Mouse (Mus musculus): ENCODE results near the gene Gm6370. TPM values are rescaled to one million over a fixed set of nuclear protein-coding genes. Genes with fewer than 3 reads are reported as not detected.
"Not testable (repeated sequence)": the region's sequence is repeated elsewhere in the genome, so short reads cannot be mapped to it uniquely, and the experiment has no call there.

The Gm6370 gene
- polyA plus RNA-seq, 1 experiment = not detected

DNA sequence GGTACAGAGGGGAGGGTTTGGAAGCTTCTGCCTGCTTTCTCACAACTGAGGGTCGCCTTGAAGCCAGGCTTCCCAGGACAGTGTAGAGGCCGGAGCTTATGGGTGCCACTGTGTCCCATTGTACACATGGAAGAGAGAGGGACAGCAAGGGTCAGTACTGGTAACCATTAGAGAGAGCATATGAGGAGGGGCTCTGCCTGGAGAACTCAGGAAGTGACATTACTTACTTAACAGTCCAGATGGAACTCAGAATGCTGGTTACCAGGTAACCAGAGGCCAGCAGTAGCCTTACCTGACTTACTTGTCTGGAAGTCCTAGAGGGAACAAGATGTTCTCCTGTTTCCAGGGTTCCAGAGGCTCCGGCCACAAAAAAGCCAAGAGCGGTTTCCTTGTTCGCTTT, 22.7 kb downstream of the Gm6370 start, which contains the start of gene Gm3402:
Gene Gm3402, plus strand, starts transcription at position 301 of the 400 bp plus-strand sequence.
- H3K9ac ChIP-seq (ENCODE audit: low read depth, poor library complexity, severe bottlenecking); H3K27ac ChIP-seq (ENCODE audit: insufficient read depth, low read length); H3K4me1 ChIP-seq (ENCODE audit: control insufficient read depth, insufficient read depth, low read length); H3K9me3 ChIP-seq (replicated peaks; ENCODE audit: control insufficient read depth, insufficient read depth, low read length, poor library complexity, severe bottlenecking); H3K27me3 ChIP-seq (ENCODE audit: control insufficient read depth, insufficient read depth, low read length, poor library complexity, severe bottlenecking); H3K36me3 ChIP-seq (ENCODE audit: control insufficient read depth, insufficient read depth, low read length, poor library complexity, severe bottlenecking); H3K4me3 ChIP-seq (ENCODE audit: low read depth, low read length): not testable (repeated sequence)

DNA sequence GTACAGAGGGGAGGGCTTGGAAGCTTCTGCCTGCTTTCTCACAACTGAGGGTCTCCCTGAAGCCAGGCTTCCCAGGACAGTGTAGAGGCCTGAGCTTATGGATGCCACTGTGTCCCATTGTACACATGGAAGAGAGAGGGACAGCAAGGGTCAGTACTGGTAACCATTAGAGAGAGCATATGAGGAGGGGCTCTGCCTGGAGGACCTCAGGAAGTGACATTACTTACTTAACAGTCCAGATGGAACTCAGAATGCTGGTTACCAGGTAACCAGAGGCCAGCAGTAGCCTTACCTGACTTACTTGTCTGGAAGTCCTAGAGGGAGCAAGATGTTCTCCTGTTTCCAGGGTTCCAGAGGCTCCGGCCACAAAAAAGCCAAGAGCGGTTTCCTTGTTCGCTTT, 34.3 kb downstream of the Gm6370 start, which contains the start of gene Gm3404:
Gene Gm3404, plus strand, starts transcription at position 301 of the 400 bp plus-strand sequence.
- not testable (repeated sequence) for H3K4me3 ChIP-seq (ENCODE audit: low read depth, low read length); H3K27me3 ChIP-seq (ENCODE audit: control insufficient read depth, insufficient read depth, low read length, poor library complexity, severe bottlenecking); H3K27ac ChIP-seq (ENCODE audit: insufficient read depth, low read length); H3K4me1 ChIP-seq (ENCODE audit: control insufficient read depth, insufficient read depth, low read length); H3K9me3 ChIP-seq (replicated peaks; ENCODE audit: control insufficient read depth, insufficient read depth, low read length, poor library complexity, severe bottlenecking); H3K9ac ChIP-seq (ENCODE audit: low read depth, poor library complexity, severe bottlenecking); H3K36me3 ChIP-seq (ENCODE audit: control insufficient read depth, insufficient read depth, low read length, poor library complexity, severe bottlenecking)

DNA sequence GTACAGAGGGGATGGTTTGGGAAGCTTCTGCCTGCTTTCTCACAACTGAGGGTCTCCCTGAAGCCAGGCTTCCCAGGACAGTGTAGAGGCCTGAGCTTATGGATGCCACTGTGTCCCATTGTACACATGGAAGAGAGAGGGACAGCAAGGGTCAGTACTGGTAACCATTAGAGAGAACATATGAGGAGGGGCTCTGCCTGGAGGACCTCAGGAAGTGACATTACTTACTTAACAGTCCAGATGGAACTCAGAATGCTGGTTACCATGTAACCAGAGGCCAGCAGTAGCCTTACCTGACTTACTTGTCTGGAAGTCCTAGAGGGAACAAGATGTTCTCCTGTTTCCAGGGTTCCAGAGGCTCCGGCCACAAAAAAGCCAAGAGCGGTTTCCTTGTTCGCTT, 46.2 kb downstream of the Gm6370 start, which contains the start of gene Gm3409:
Gene Gm3409, plus strand, starts transcription at position 301 of the 400 bp plus-strand sequence.
- not testable (repeated sequence) for H3K27me3 ChIP-seq (ENCODE audit: control insufficient read depth, insufficient read depth, low read length, poor library complexity, severe bottlenecking); H3K4me1 ChIP-seq (ENCODE audit: control insufficient read depth, insufficient read depth, low read length)

More for the DNA sequence above, 46.2 kb downstream of the Gm6370 start, which contains the start of gene Gm3409:
- H3K9ac ChIP-seq (ENCODE audit: low read depth, poor library complexity, severe bottlenecking); H3K27ac ChIP-seq (ENCODE audit: insufficient read depth, low read length); H3K36me3 ChIP-seq (ENCODE audit: control insufficient read depth, insufficient read depth, low read length, poor library complexity, severe bottlenecking); H3K4me3 ChIP-seq (ENCODE audit: low read depth, low read length); H3K9me3 ChIP-seq (replicated peaks; ENCODE audit: control insufficient read depth, insufficient read depth, low read length, poor library complexity, severe bottlenecking): not testable (repeated sequence)

Other genes with a start within 250 kb of the Gm6370 start
- 32.3 and 33.1 TPM in 2 replicates for gene Wasf3, start 106.4 kb upstream of the Gm6370 start, polyA plus RNA-seq (2011; ENCODE audit: insufficient read depth, insufficient read length, low read depth, missing spikeins)
- not detected in 2 replicates for gene Gm6408, start 9.4 kb upstream of the Gm6370 start, polyA plus RNA-seq (2011; ENCODE audit: insufficient read depth, insufficient read length, low read depth, missing spikeins)
- not detected in 2 replicates for gene 4930449I24Rik, start 11.0 kb downstream of the Gm6370 start, polyA plus RNA-seq (2011; ENCODE audit: insufficient read depth, insufficient read length, low read depth, missing spikeins)
- not detected in 2 replicates for gene Gm3402, start 22.8 kb downstream of the Gm6370 start, polyA plus RNA-seq (2011; ENCODE audit: insufficient read depth, insufficient read length, low read depth, missing spikeins)
- not detected in 2 replicates for gene Gm3404, start 34.4 kb downstream of the Gm6370 start, polyA plus RNA-seq (2011; ENCODE audit: insufficient read depth, insufficient read length, low read depth, missing spikeins)
- not detected in 2 replicates for gene Gm3409, start 46.3 kb downstream of the Gm6370 start, polyA plus RNA-seq (2011; ENCODE audit: insufficient read depth, insufficient read length, low read depth, missing spikeins)
- gene Gm3415, start 64.8 kb downstream of the Gm6370 start, polyA plus RNA-seq (2011; ENCODE audit: insufficient read depth, insufficient read length, low read depth, missing spikeins) = not detected in 2 replicates
- not detected in 2 replicates for gene Gpr12, start 93.9 kb downstream of the Gm6370 start, polyA plus RNA-seq (2011; ENCODE audit: insufficient read depth, insufficient read length, low read depth, missing spikeins)